Mouse (Mus musculus): ENCODE measurements around the gene Rasgrf2. TPM values are rescaled to one million over a fixed set of nuclear protein-coding genes. Genes with fewer than 3 reads are reported as not detected.

Gene Rasgrf2
- polyA plus RNA-seq, 1 experiment from 2014 or later: 0.05 TPM

- H3K27ac ChIP-seq (ENCODE audit: low read depth): no peak overlapping the region
- no peaks in the 10 kb centered on the region for H3K4me1 ChIP-seq (ENCODE audit: insufficient read depth)
- no peak overlapping the region for H3K9ac ChIP-seq (replicated peaks)
- H3K27me3 ChIP-seq (ENCODE audit: insufficient read depth, low read length): no peaks in the 10 kb centered on the region
- no peak overlapping the region for H3K4me2 ChIP-seq (ENCODE audit: low read depth, low read length)
- ATAC-seq (no peak), DNase-seq (no peak)
- no peak overlapping the region for H3K4me3 ChIP-seq (ENCODE audit: low read depth, low read length)
- no peaks in the 10 kb centered on the region for H3K9me3 ChIP-seq (ENCODE audit: low read length)
- H3K36me3 ChIP-seq (replicated peaks; ENCODE audit: insufficient read depth, low read length): no peaks in the 10 kb centered on the region
- TF ChIP-seq CTCF (IDR thresholded peaks at IDR 0.05; ENCODE audit: low read depth) (no peak), EP300 (IDR thresholded peaks at IDR 0.05; ENCODE audit: low read depth) (no peak)
- 71% methylated on average over 5 of the region's 5 CpGs for WGBS (ENCODE audit: insufficient replicate concordance)
Observed at GRCm38 (mm10) chr13:91884714-91885386, 246.6 kb downstream of the Rasgrf2 start.

- ATAC-seq: no peak
- 60% methylated on average over 9 of the region's 9 CpGs for WGBS (ENCODE audit: insufficient replicate concordance)
- peak; percentile 42 for DNase-seq
Observed at GRCm38 (mm10) chr13:91881837-91882480, 249.5 kb downstream of the Rasgrf2 start.

DNA sequence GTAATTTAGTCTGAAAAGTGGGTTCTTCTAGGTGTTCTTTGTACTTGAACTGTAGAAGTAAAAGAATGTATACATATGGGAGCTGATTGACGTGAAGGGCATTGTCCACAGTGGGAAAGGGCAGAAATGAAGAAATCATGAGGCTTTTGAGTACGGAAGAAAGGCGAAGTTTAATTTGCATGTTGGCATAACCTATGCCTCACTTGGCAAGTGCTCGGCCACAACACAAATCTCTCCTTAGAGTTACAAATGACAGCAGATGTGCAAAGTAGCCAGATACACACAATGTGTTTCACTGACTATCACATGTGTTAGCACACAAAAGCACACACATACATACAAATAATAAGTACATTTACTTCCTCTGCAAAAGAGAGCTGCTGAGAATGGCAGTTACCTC lies 251.2 kb downstream of the Rasgrf2 start:
- Histone ChIP-seq H3K36me3 (replicated peaks; ENCODE audit: insufficient read depth, low read length) (no peaks in the 10 kb centered on the region), H3K4me2 (ENCODE audit: low read depth, low read length) (no peak overlapping the region), H3K9ac (replicated peaks) (no peak overlapping the region), H3K27ac (ENCODE audit: low read depth) (no peak overlapping the region), H3K4me3 (ENCODE audit: low read depth, low read length) (no peak overlapping the region), H3K9me3 (ENCODE audit: low read length) (no peaks in the 10 kb centered on the region), H3K27me3 (ENCODE audit: insufficient read depth, low read length) (no peaks in the 10 kb centered on the region), H3K4me1 (ENCODE audit: insufficient read depth) (no peaks in the 10 kb centered on the region)
- TF ChIP-seq CTCF (IDR thresholded peaks at IDR 0.05; ENCODE audit: low read depth): no peak
- no peak for TF ChIP-seq EP300 (IDR thresholded peaks at IDR 0.05; ENCODE audit: low read depth)
- WGBS (ENCODE audit: insufficient replicate concordance): 82% methylated on average over 4 of the region's 4 CpGs
- ATAC-seq: no peak
- no peak for DNase-seq

More at GRCm38 (mm10) chr13:91881837-91882480, 249.5 kb downstream of the Rasgrf2 start:
- Histone ChIP-seq H3K36me3 (replicated peaks; ENCODE audit: insufficient read depth, low read length) (no peaks in the 10 kb centered on the region), H3K27ac (ENCODE audit: low read depth) (no peak overlapping the region), H3K4me2 (ENCODE audit: low read depth, low read length) (no peak overlapping the region), H3K4me1 (ENCODE audit: insufficient read depth) (no peaks in the 10 kb centered on the region), H3K27me3 (ENCODE audit: insufficient read depth, low read length) (no peaks in the 10 kb centered on the region), H3K4me3 (ENCODE audit: low read depth, low read length) (no peak overlapping the region), H3K9ac (replicated peaks) (no peak overlapping the region), H3K9me3 (ENCODE audit: low read length) (no peaks in the 10 kb centered on the region)
- peak; percentile 64 for TF ChIP-seq CTCF (IDR thresholded peaks at IDR 0.05; ENCODE audit: low read depth)
- no peak for TF ChIP-seq EP300 (IDR thresholded peaks at IDR 0.05; ENCODE audit: low read depth)

- ATAC-seq (no peak), DNase-seq (no peak)
- WGBS (ENCODE audit: insufficient replicate concordance): 81% methylated on average over 3 of the region's 3 CpGs
Observed at GRCm38 (mm10) chr13:91877996-91878395, 253.5 kb downstream of the Rasgrf2 start.

GRCm38 (mm10) chr13:91877350-91877749 lies 254.1 kb downstream of the Rasgrf2 start:
- H3K27me3 ChIP-seq (ENCODE audit: insufficient read depth, low read length): no peaks in the 10 kb centered on the region
- H3K4me1 ChIP-seq (ENCODE audit: insufficient read depth): no peaks in the 10 kb centered on the region
- H3K9ac ChIP-seq (replicated peaks): no peak overlapping the region
- DNase-seq (no peak), ATAC-seq (no peak)
- TF ChIP-seq EP300 (IDR thresholded peaks at IDR 0.05; ENCODE audit: low read depth) (no peak), CTCF (IDR thresholded peaks at IDR 0.05; ENCODE audit: low read depth) (no peak)
- no peaks in the 10 kb centered on the region for H3K36me3 ChIP-seq (replicated peaks; ENCODE audit: insufficient read depth, low read length)
- WGBS (ENCODE audit: insufficient replicate concordance): 63% methylated on average over 10 of the region's 10 CpGs
- no peak overlapping the region for H3K4me3 ChIP-seq (ENCODE audit: low read depth, low read length)
- H3K4me2 ChIP-seq (ENCODE audit: low read depth, low read length): no peak overlapping the region
- H3K27ac ChIP-seq (ENCODE audit: low read depth): no peak overlapping the region
- H3K9me3 ChIP-seq (ENCODE audit: low read length): no peaks in the 10 kb centered on the region

More at GRCm38 (mm10) chr13:91877996-91878395, 253.5 kb downstream of the Rasgrf2 start:
- Histone ChIP-seq H3K9ac (replicated peaks) (no peak overlapping the region), H3K36me3 (replicated peaks; ENCODE audit: insufficient read depth, low read length) (no peaks in the 10 kb centered on the region), H3K9me3 (ENCODE audit: low read length) (no peaks in the 10 kb centered on the region), H3K27ac (ENCODE audit: low read depth) (no peak overlapping the region), H3K4me3 (ENCODE audit: low read depth, low read length) (no peak overlapping the region), H3K27me3 (ENCODE audit: insufficient read depth, low read length) (no peaks in the 10 kb centered on the region), H3K4me2 (ENCODE audit: low read depth, low read length) (no peak overlapping the region), H3K4me1 (ENCODE audit: insufficient read depth) (no peaks in the 10 kb centered on the region)
- TF ChIP-seq CTCF (IDR thresholded peaks at IDR 0.05; ENCODE audit: low read depth) (no peak), EP300 (IDR thresholded peaks at IDR 0.05; ENCODE audit: low read depth) (no peak)

DNA sequence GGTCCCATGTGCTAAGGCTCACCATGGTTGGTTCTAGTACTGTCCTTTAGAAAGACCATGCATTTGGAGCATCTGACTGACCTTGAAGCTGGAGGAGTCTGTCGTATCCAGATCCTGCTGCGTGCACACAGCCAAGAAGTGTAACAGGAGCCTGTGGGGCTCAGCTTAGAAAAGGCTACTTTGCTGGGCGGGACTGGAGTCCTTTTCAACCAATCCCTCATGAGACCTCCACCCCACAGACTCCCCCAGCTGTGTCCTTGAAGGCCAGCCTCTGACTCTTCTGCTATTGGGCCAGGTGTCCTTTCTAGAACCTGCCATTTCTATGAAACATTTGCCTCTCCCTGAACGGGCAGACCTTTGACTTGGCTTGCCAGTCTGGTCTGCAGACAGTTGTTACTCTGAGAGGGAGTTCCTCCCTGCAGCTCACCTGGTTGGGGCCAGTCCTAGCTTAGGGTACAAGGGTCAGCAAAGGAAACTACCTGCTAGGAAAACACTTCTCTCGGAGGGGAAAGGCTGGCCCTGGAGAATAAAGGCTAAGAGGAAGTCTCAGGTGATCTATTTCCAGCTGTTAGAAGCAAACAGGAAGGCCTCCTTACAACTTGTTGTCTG lies 254.6 kb downstream of the Rasgrf2 start, which contains the start of gene Ckmt2:
Gene Ckmt2, minus strand, starts transcription at position 145 of the 609 bp plus-strand sequence.
- WGBS (ENCODE audit: insufficient replicate concordance): 68% methylated on average over 5 of the region's 5 CpGs
- H3K27me3 ChIP-seq (ENCODE audit: insufficient read depth, low read length): no peaks in the 10 kb centered on the region
- no peak within 1 kb of the TSS for H3K4me3 ChIP-seq (ENCODE audit: low read depth, low read length)
- ATAC-seq: no peak
- H3K36me3 ChIP-seq (replicated peaks; ENCODE audit: insufficient read depth, low read length): no peaks in the 10 kb centered on the region
- TF ChIP-seq CTCF (IDR thresholded peaks at IDR 0.05; ENCODE audit: low read depth) (no peak), EP300 (IDR thresholded peaks at IDR 0.05; ENCODE audit: low read depth) (no peak)
- H3K4me2 ChIP-seq (ENCODE audit: low read depth, low read length): no peak within 1 kb of the TSS
- no peak within 1 kb of the TSS for H3K9ac ChIP-seq (replicated peaks)
- no peaks in the 10 kb centered on the region for H3K4me1 ChIP-seq (ENCODE audit: insufficient read depth)
- DNase-seq: no peak
- H3K27ac ChIP-seq (ENCODE audit: low read depth): no peak within 1 kb of the TSS
- no peaks in the 10 kb centered on the region for H3K9me3 ChIP-seq (ENCODE audit: low read length)

Data from liver, postnatal 0 days (tissue).